Mouse (Mus musculus) gastrocnemius, adult 18-20 months (tissue): ENCODE measurements around the gene Sipa1l3. TPM values are rescaled to one million over a fixed set of nuclear protein-coding genes. Genes with fewer than 3 reads are reported as not detected.

Experiments used
- DNase-seq: peaks from one replicate; pipeline ENCODE4 v3.0.0; 2021; ENCODE audit warnings: low spot score
- total RNA-seq, 2 experiments: library from RNA; stranded (reverse); gene quantifications; 2 replicates each; pipeline ENCODE4 v1.2.3; 2021

The Sipa1l3 gene
- total RNA-seq, 2 experiments from 2014 or later = 6.6 to 7.1 TPM

- no peak for DNase-seq
These were observed 231.0 kb downstream of the Sipa1l3 start for GRCm38 (mm10) chr7:29287481-29287880.

GRCm38 (mm10) chr7:29284523-29284922, 233.9 kb downstream of the Sipa1l3 start:
- no peak for DNase-seq

GRCm38 (mm10) chr7:29283876-29284275, 234.6 kb downstream of the Sipa1l3 start:
- no peak for DNase-seq

- DNase-seq = no peak
These were observed 236.3 kb downstream of the Sipa1l3 start for GRCm38 (mm10) chr7:29282074-29282554.

- no peak for DNase-seq
These were observed 237.0 kb downstream of the Sipa1l3 start, which contains the start of gene Spint2 for GRCm38 (mm10) chr7:29281201-29282073. Spint2 (minus strand) TSS chr7:29281912.

GRCm38 (mm10) chr7:29280801-29281200, 237.6 kb downstream of the Sipa1l3 start:
- DNase-seq = no peak

- no peak for DNase-seq
These were observed 238.5 kb downstream of the Sipa1l3 start for GRCm38 (mm10) chr7:29279924-29280323.

GRCm38 (mm10) chr7:29279261-29279660, 239.2 kb downstream of the Sipa1l3 start:
- no peak for DNase-seq

- no peak for DNase-seq
These were observed 240.9 kb downstream of the Sipa1l3 start for GRCm38 (mm10) chr7:29277510-29277909.

- DNase-seq = no peak
These were observed 241.7 kb downstream of the Sipa1l3 start for GRCm38 (mm10) chr7:29276715-29277114.

GRCm38 (mm10) chr7:29271687-29272465, 246.6 kb downstream of the Sipa1l3 start:
- no peak for DNase-seq

- DNase-seq = no peak
These were observed 248.0 kb downstream of the Sipa1l3 start for GRCm38 (mm10) chr7:29270445-29270844.

Other genes starting within 250 kb of the Sipa1l3 start
- gene Spint2, start 236.7 kb downstream of the Sipa1l3 start, total RNA-seq = 10 to 100 TPM in 1 of 2 experiments, 1 to 10 TPM in 1; 8.2 to 14.7 TPM
- 1 to 10 TPM; 3.3 to 3.4 TPM for gene Ppp1r14a, start 229.3 kb downstream of the Sipa1l3 start, total RNA-seq
- gene Dpf1, start 214.7 kb downstream of the Sipa1l3 start, total RNA-seq = 1 to 10 TPM; 2.4 to 2.7 TPM
- gene Catsperg2, start 208.4 kb upstream of the Sipa1l3 start, total RNA-seq = not detected
- gene Zfp84, start 249.9 kb upstream of the Sipa1l3 start, total RNA-seq = 1 to 10 TPM; 5.9 to 7.0 TPM